Mouse (Mus musculus) lung, postnatal 0 days (tissue): ENCODE data around the gene Tnni2.

ENCODE experiments used
- CTCF ChIP-seq: IDR thresholded peaks from 2 replicates; pipeline ENCODE4 v1.5.1; 2016; ENCODE audit warnings: antibody characterized with exemption, mild to moderate bottlenecking
- EP300 ChIP-seq: IDR thresholded peaks from 2 replicates; pipeline ENCODE4 v1.6.1; 2016; ENCODE audit warnings: antibody characterized with exemption, mild to moderate bottlenecking, control low read depth

- TF ChIP-seq EP300: 0 out of 2 replicates have a peak, but pooled peaks have one; percentile 19
- TF ChIP-seq CTCF: no peak
Observed at GRCm38 (mm10) chr7:142398052-142398451, 43.6 kb upstream of the Tnni2 start.
